Mouse (Mus musculus) testis, adult 2 months (tissue): ENCODE measurements around the gene Mfap3l. TPM values are rescaled to one million over a fixed set of nuclear protein-coding genes. Genes with fewer than 3 reads are reported as not detected.

Experiments used
- H3K27ac ChIP-seq: fragments of 200-500 bp; 2 replicates; pipeline ENCODE4 v1.5.1; 2012; ENCODE audit warnings: low read depth, low read length; ENCODE audit not compliant: control insufficient read depth, insufficient read depth
- H3K27me3 ChIP-seq: fragments of 200-500 bp; 2 replicates; pipeline ENCODE4 v1.6.1; 2012; ENCODE audit warnings: mild to moderate bottlenecking, low read length, moderate library complexity; ENCODE audit not compliant: control insufficient read depth, insufficient read depth
- H3K36me3 ChIP-seq: fragments of 200-500 bp; 2 replicates; pipeline ENCODE4 v1.6.1; 2012; ENCODE audit warnings: mild to moderate bottlenecking, low read length; ENCODE audit not compliant: control insufficient read depth, insufficient read depth
- H3K4me1 ChIP-seq: fragments of 200-500 bp; 2 replicates; pipeline ENCODE4 v1.6.1; 2012; ENCODE audit warnings: low read length; ENCODE audit not compliant: control insufficient read depth, insufficient read depth
- H3K4me3 ChIP-seq: fragments of 200-500 bp; 2 replicates; pipeline ENCODE4 v1.5.1; 2012; ENCODE audit warnings: low read depth, mild to moderate bottlenecking, low read length, moderate library complexity, mixed read lengths; ENCODE audit not compliant: control insufficient read depth
- CTCF ChIP-seq: fragments of 200-500 bp; IDR thresholded peaks from 2 replicates; pipeline ENCODE4 v1.5.1; 2012; ENCODE audit warnings: low read depth, mild to moderate bottlenecking, inconsistent platforms, low read length, moderate library complexity; ENCODE audit not compliant: control insufficient read depth, insufficient read depth, insufficient replicate concordance
- POLR2A ChIP-seq: fragments of 200-500 bp; IDR thresholded peaks from 2 replicates; pipeline ENCODE4 v1.6.1; 2012; ENCODE audit warnings: low read depth, mild to moderate bottlenecking, inconsistent platforms, low read length, moderate library complexity; ENCODE audit not compliant: control insufficient read depth
- polyA plus RNA-seq: library from polyadenylated mRNA; depleted of rRNA; stranded (reverse); fragments of >200 nt; gene quantifications from 2 replicates; pipeline ENCODE4 v1.2.3, GENCODE M21; 2012

The Mfap3l gene
- polyA plus RNA-seq, 1 experiment = 210 TPM

GRCm38 (mm10) chr8:60622056-60622455, 10.6 kb upstream of the Mfap3l start:
- Histone ChIP-seq H3K36me3 (no peaks in the 10 kb centered on the region), H3K4me1 (no peaks in the 10 kb centered on the region), H3K27ac (no peak overlapping the region), H3K27me3 (no peaks in the 10 kb centered on the region), H3K4me3 (no peak overlapping the region)
- TF ChIP-seq POLR2A = no peak

- H3K27ac ChIP-seq = no peak overlapping the region
- H3K4me1 ChIP-seq = no peaks in the 10 kb centered on the region
- no peaks in the 10 kb centered on the region for H3K36me3 ChIP-seq
- H3K27me3 ChIP-seq = no peaks in the 10 kb centered on the region
- H3K4me3 ChIP-seq = no peak overlapping the region
- TF ChIP-seq POLR2A (no peak), CTCF (no peak)
These were observed 9.2 kb upstream of the Mfap3l start for GRCm38 (mm10) chr8:60623438-60623837.

- no peak overlapping the region for H3K27ac ChIP-seq
- H3K4me3 ChIP-seq = no peak overlapping the region
- H3K4me1 ChIP-seq = no peaks in the 10 kb centered on the region
- H3K36me3 ChIP-seq = no peaks in the 10 kb centered on the region
- TF ChIP-seq POLR2A (no peak), CTCF (no peak)
- H3K27me3 ChIP-seq = no peaks in the 10 kb centered on the region
These were observed 7.9 kb upstream of the Mfap3l start for GRCm38 (mm10) chr8:60624722-60625121.

- Histone ChIP-seq H3K36me3 (no peaks in the 10 kb centered on the region), H3K4me1 (peaks cover 2% of the 10 kb centered on the region; the same call in 1 of the 2 replicates), H3K4me3 (no peak overlapping the region), H3K27ac (no peak overlapping the region), H3K27me3 (no peaks in the 10 kb centered on the region)
- TF ChIP-seq POLR2A = no peak
- TF ChIP-seq CTCF = no peak
These were observed 4.7 kb upstream of the Mfap3l start for GRCm38 (mm10) chr8:60627937-60628336.

GRCm38 (mm10) chr8:60629059-60629458, 3.6 kb upstream of the Mfap3l start:
- Histone ChIP-seq H3K27me3 (no peaks in the 10 kb centered on the region), H3K36me3 (no peaks in the 10 kb centered on the region), H3K4me1 (peaks cover 7% of the 10 kb centered on the region), H3K27ac (no peak overlapping the region), H3K4me3 (no peak overlapping the region)
- TF ChIP-seq POLR2A = no peak
- no peak for TF ChIP-seq CTCF

- no peaks in the 10 kb centered on the region for H3K27me3 ChIP-seq
- H3K4me3 ChIP-seq = peak overlapping the region; percentile 18
- TF ChIP-seq CTCF = no peak
- peak; percentile 32; the same call in 1 of the 2 replicates for TF ChIP-seq POLR2A
- peaks cover 7% of the 10 kb centered on the region for H3K4me1 ChIP-seq
- no peak overlapping the region; the same call in 1 of the 2 replicates for H3K27ac ChIP-seq
- H3K36me3 ChIP-seq = no peaks in the 10 kb centered on the region
These were observed 1.1 kb upstream of the Mfap3l start for GRCm38 (mm10) chr8:60631504-60631934.

GRCm38 (mm10) chr8:60632933-60633655, 467 bp downstream of the Mfap3l start:
- Histone ChIP-seq H3K27me3 (no peaks in the 10 kb centered on the region), H3K4me3 (peak overlapping the region; percentile 78), H3K27ac (no peak overlapping the region), H3K4me1 (peaks cover 7% of the 10 kb centered on the region), H3K36me3 (no peaks in the 10 kb centered on the region)
- TF ChIP-seq CTCF (no peak), POLR2A (no peak)
